Mouse (Mus musculus) layer of hippocampus, adult 9-11 months (tissue): ENCODE data around the gene Glipr1.
A peak's percentile ranks its signal among the peaks of the same experiment; 100 is the strongest.
"Not testable (repeated sequence)": the region's sequence is repeated elsewhere in the genome, so short reads cannot be mapped to it uniquely, and the experiment has no call there.

Experiments
- DNase-seq: peaks from one replicate; pipeline ENCODE4 v3.0.0; 2022

Glipr1 gene

DNA sequence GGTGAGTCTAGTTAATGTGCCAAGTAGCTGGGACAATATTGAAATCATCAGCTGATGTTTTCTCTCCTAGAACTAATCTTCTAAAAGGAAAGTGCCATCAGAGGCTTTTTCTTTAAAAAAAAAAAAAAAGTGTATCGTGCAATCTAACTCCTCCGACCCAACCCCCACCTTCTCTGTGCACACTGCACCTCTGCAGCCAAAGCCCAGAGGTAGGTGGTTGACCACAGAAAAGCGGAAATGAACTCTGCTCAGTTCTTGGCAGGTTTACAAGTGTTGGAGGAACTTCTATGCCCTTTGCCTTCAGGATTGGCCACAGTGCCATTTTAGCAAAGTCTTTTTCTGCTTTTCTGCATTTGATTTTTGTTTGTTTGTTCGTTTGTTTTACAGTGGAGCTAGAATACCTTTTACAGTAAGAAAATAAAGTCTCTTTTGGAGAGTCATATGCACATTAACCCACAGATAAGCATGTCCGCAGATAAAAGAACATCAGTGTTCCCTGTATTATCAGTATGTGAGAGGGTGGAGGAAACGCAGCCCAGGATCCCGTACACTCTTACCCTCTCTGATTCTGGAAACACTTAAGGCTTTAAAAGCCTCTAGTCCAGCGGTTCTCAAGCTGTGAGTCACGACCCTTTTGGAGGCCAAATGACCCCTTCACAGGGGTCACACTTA lies at the start of gene Glipr1:
Glipr1 (minus strand) TSS at position 88 of the 672 bp plus-strand sequence.
- DNase-seq, result peak; percentile 15

DNA sequence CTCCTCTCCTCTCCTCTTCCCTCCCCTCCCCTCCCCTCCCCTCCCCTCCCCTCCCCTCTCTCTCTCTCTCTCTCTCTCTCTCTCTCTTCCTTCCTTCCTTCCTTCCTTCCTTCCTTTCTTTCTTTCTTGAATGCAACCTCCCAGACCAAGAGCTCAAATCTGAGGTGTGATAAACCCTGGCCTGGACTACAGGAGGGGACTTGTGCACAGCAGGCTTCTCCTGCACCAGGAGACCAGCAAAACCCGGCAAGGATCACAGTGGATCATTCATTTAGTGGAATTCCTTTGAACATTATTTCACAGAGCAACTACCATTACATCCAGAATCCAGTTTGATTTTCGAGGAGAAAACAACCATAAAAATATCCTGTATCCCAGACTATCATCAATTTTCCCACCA lies 49.5 kb upstream of the Glipr1 start:
- DNase-seq, result not testable (repeated sequence)

DNA sequence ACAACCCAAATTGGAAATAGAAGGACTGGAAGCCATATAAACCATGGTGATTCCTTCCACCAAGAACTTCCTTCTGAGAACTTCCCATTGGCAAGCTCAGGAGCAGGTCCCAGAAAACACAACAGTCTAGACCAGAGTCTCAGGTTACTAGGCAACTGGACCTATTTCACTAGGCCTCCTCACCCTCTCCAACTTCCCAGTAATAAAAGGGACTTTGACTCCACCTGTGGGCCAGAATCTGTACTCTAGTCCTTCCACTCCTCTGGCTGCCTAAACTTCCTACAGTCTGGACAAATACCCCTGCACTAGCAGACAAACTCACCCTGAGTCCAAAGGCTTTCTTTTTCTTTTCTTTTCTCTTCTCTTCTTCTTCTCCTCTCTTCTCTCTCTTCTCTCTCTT lies 48.8 kb upstream of the Glipr1 start:
- DNase-seq, result no peak

DNA sequence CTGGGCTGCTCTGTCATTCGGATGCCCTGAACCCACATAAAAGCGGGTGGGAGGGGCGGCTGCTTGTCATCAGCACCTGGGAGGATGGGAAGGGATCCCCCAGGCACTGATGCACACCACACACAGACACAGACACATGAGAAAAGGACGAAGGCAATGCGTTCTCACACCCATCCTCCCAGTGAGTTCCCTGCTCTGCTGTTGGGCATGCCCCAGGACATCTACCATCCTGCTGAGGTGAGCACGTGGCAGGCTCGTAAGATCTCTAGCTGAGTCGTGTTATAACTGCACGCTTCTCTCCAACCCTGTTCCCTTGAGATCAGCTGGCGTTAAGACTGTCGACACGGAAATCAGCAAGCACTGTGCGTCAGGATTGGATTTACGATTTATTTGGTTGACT lies 41.9 kb upstream of the Glipr1 start:
- not testable (repeated sequence) for DNase-seq

DNA sequence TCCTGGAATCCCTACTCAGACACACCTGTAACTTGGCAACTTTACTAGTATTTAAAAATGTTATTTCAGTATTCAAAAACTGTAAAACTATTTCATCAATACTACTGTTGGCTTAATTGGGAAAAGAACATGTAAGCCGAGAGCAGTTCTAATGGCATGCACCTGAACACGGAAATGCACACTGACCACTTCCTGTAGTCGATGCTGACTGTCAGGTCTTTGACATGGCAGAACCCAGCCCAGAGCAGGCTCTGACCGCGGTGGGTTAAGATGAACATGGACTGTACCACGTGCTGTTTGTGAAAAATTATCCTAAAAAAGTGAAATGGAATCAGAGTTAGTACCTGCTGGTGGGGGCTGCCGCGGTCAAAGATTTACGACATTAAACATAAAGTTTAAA lies 41.1 kb upstream of the Glipr1 start:
- not testable (repeated sequence) for DNase-seq

DNA sequence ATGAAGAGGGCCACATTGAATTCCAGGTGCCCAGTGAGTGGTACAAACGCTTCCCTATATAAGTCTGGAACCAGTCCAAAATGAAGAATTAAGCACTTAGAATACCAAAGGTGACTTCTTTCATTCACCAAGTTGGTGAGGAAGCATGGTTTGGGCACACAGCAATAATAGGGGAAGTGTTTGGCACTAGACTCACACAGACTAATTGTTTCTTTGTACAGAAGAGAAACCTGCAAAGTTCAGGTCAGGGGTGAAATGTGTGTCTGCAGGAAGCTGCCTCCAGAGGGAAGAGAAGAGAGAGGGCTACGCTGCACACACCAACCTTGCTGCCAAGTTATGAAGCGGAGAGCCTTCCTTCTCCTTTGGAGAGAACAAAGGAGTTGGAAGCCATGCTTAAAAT lies 26.3 kb upstream of the Glipr1 start:
- DNase-seq, result not testable (repeated sequence)

DNA sequence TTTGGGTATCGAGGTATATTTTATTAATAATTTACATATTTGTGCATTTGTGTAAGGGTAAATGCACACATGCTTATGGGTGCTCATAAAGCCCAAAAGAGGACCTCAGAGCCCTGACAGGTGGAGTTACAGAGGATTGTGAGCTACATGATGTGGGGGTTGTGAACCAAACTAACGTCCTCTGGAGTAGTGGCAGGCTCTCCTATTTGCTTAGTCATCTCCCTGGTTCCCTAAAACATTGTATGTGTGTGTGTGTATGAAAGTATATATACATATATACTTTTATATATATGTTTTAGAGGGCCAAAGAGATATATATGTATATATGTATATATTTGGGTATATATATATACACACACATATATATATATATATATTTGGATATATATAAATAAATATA lies 21.2 kb upstream of the Glipr1 start:
- no peak for DNase-seq

DNA sequence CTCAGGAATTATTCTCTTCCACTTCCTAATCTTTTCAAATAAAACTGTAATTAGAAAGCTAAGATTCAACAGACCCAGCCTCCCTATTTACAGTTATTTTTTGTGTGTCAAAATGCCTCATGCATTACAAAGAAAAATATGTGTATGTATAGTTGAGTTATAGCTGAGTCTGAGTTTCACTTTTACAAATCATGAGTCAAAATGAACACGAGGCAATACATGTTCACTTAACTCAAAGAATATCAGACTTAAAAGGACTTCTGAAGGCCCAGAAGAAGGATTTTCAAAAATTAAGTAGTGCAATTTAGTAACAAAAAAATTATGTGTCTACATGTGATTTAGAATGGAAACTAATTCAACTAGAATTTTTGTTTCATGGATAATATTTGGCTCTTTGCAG lies 7.1 kb upstream of the Glipr1 start:
- not testable (repeated sequence) for DNase-seq

DNA sequence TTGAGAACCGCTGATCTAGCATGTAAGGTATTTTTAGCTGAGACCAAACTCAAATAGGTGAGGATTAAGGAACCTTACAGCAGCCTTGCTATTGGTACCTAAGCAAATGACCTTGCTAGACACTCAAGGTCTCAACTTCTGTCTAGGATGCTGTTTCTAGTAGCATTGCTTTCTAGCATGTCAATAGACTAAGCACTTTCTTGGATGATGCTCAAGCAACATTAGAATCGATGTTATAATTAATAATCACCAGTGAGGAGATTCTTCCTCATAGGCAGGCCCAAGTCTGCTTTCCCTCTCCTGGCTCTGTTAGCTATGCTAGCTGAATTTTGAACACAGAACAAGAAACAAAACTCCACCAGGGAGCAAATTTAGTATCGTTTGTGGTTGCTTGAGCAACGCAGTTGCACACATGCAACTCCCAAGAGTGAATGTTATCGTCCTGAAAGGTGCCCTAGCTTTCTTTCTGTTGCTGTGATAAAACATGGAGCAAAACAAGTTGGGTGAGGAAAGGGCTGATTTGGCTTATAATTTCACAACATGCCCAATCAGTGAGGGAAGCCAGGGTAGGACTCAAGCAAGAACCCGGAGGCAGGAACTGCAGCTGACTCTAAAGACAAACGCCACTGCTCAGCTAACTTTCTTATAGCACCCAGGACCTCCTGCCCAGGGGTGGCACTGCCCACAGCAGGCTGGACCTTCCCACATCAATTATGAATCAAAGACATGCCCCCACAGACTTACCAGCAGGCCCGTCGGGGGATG lies 493 bp downstream of the Glipr1 start:
- DNase-seq, result no peak

DNA sequence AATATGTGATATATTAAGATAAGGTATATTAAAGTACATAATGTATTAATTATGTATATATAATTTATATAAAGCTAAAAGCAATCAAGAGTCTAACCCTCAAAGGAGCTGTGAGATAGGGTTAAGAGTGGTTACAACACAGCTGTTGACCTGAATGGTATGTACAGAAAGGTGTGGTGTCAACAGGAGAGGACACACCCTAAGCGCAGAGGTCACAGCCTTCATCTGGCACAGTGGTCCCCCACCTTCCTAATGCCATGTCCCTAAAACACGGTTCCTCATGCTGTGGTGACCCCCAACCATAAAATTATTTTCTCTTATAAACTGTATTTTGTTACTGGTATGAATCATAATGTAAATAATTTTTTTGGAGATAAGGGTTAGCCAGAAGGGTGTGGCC lies 1.1 kb downstream of the Glipr1 start:
- no peak for DNase-seq

DNA sequence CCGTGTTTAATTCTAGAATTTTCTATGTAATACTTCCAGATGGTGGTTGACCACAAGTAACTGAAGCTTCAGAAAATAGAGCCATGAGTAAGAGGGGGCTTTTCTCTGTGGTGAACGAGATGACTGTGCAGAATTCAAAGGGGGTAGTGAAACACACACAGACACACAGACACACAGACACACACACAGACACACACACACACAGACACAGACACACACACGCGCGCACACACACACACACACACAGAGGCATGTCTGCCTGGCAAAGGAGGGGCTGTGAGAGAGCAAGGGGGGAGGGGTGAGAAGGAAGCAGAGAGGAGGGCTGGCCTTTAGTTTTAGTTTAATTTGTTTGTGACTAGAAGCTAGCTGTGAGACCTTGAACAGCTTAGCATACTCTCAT lies 1.9 kb downstream of the Glipr1 start:
- DNase-seq, result no peak

DNA sequence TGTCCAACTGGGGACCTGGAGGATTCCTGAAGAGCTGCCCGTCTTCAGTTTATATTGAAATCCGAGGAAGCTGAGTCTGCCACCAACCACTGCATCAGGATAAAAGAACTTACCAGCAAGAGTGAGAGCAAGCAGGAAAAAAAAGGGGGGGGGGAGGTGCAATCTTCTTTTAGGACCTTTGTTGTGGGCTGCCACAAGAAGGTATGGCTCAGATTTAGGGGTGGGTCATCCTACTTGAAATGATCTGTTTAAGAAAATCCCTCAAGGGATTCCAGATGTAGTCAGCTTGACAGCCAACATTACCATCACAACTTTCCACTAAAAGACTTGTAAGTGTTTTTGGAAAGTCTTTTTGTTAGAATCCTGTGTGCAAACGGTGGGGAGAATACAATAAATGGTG lies 2.7 kb downstream of the Glipr1 start:
- no peak for DNase-seq

DNA sequence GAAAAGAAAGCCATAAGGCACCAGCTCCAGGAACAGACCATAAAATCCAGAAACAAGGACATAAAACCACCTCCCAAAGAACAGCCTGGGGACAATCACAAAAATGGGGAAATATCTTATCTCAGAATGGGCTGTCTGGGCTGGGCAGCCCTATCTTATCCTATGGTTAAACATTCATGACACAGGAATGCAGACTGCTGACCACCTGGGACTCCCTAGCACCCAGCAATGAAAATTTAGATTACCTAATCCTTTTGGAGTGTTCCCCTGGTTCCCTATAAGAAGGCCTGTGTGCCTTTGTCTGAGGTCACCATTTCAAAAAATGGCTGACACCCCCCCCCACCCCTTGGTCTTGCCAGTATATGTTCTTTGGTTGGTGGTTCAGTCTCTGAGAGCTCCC lies 4.8 kb downstream of the Glipr1 start:
- DNase-seq, result no peak

DNA sequence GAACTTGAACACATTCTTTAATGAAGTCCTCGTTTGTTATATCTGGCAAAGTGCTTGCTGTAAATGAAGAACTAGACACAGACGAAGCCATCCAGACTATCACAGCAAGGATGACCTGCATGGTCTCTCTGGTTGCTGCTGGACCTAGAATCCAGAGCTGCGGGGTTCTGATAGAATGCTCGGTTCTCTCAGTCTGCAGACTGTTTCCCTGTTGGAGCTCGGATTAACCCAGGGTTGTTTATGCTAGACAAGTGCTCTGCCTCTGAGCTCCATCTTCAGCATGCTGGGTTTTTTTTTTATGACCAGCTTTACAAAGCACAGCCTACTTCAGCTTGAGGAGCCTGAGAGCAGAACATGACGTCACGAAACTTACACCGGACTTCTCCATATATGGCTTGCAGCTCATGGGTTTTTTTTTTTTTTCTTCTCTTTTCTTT lies 5.5 kb downstream of the Glipr1 start:
- DNase-seq, result no peak

DNA sequence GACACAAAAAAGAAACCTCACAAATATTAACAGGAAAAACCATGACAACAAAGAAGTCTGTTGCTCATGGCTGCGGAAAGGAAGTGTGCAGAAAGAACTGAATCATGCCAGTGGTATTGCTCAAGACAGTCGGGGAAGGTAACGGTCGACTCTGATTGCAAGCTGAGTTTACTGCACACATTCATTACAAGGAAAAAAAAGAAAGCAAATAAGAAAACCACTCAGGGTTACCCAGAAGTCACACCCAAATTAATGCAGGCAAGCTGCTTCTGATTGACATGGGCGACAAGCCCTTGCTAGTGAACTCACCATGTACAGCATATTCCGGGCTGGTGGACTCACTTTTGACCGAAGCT lies 5.9 kb downstream of the Glipr1 start:
- no peak for DNase-seq

DNA sequence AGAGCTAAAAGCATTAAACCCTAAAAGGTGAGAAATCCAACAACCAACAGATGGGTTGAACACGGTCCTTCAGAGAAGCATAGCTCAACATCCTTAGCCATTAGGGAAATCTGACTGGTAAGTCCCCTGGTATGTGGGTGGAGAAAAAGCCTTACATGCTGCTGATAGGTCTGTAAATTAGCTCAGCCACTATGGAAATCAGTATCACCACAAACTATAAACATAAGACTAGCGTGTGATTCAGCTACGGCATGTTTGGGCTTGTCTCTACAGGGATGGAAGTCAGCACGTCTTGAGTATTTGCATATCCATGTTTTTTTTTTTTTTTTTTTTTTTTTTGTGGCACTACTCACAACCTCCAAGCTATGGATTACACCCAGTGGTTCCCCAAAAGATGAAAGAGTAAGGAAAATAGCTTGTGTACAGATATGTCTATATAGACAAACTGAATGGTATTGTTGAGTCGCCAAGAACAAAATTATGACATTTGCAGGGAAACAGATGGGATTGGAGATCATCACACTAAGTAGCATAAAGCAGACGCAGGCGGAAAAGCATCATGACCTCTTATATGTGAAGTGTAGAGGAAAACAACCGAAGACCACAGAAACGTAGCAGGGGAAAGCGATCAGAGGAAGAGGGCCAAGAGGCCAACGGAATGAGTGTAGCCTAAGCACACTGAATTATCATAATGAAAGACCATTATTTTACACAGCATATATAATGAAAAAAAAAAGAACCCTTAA lies 6.5 kb downstream of the Glipr1 start:
- no peak for DNase-seq

DNA sequence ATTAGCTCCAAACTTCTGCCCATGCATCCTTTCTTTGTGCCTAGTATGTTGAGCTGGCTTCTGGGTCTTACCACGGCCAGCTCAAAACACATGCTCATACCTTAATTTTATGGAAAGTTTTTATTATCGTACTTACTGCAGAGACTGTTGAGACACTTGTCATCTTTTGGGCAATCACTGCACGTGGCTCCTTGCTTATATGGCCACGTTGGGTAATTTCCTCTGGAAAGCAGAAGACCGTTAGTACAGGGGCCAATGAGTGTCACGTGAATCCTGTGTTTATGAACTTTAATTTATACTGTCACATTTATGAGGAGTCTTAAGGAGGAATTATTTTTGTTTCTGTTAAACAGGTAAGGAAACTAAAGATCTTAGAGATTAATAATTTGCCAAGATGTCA lies 16.0 kb downstream of the Glipr1 start:
- no peak for DNase-seq

DNA sequence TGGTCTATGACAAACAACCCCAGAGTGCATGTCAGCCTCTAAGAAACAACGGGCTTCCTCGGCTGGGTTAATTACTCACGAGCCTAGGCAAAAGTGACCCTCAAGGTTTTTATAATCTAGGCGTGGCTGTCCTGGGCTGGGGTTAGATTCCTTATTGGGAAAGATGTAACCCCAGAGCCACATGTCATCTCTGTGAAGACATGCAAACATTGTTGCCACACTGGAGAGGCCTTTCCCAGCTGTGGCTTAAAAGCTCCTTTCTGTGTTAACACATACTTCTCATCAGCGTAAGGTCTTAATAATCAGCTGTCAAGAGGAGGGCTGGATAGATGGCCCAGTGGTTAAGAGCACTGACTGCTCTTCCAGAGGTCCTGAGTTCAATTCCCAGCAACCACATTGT lies 19.4 kb downstream of the Glipr1 start:
- DNase-seq, result no peak

DNA sequence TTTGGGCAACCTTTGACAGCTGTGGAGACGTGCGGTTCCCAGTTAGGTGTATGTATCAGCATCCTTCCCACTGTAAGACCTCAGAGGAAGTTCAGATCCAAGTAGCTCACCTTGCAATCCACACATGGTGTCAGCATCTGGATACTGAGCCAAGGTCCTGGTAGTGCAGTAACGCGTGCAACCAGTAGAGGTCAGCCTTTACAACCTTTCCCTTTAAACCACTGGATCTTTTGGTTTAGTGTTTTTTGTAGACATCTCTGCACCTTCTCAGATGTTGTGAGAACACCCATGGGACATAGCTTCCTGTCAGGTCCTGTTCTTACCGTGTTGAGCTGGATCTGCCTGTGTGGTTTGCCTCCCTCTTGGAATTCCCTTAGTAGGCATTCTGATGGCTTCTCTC lies 24.8 kb downstream of the Glipr1 start:
- DNase-seq, result peak; percentile 23

DNA sequence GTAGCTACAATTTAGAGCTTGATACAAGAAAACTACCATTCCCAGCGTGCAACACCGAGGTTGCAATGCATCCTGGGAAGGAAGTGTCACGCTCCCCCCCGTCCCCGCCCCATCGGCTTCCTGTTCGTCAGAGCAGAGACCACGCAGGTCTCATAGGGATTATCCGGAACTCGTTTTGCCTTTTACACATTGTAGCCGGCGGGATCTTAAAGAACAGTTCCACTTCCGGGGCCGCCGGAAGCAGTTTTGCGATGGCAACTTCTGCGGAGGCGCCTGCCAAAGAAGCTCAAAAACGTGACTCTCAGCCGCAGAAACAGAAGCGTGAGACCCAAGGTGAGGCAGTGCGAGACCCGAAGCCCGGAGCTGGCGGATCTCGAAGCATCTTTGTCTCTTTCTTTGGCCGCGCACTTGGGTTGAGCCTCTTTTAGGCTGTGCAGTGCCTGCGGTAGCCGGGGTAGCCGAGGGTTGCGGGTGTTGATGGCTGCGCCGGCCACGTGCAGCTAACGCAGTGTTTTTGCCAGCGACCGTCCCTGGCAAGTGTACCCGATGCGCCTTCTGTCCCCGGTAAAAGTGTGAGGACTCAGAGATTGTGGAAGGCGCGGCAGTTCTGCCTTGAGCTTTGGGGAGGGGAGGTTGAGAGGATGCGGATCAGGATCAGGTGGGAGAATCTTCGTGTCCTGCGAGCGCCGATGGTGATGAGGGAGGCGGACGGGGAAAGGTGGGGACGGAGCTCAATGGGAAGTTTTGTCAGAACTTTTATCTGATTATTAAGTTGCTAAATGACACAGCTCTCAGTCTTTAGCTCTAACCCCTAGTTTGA lies 29.7 kb downstream of the Glipr1 start, which contains the start of gene Krr1:
Krr1 (plus strand) TSS at position 123 of the 820 bp plus-strand sequence.
- peak; percentile 93 for DNase-seq

DNA sequence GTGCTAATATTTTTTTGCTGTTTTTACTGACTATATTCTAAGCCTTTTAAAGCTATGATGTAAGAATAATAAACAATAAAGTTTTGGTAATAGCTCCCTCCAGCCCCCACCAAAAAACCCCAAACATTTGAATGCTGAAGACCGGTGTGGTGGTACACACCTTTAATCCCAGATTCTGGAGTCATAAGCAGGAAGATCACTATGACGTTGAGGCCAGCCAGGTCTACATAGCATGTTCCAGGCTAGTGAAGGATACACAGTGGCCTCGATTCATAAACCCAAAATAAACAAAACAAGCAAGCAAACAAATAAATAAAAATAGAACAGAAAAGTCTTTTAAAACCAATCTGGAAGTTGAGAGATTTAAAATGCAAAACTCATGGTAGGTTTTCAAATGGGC lies 30.5 kb downstream of the Glipr1 start:
- no peak for DNase-seq

DNA sequence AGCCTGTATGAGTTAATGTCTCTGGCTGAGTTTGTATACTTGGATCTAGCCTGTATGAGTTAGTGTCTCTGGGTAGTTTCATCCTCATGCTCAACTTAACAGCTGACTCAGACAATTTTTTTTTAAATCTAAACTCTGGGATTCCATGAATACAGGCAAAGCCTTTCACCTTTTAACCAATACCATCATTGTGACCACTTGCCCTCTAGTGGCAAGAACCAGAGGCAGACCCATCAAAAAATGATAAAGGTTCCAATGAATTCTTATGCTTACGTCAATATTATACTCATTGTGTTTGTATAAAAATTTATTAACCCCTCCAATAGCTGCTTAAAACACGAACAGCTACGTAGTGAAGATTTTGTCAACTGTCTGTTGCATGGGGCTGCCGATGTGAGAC lies 36.0 kb downstream of the Glipr1 start:
- DNase-seq, result no peak

DNA sequence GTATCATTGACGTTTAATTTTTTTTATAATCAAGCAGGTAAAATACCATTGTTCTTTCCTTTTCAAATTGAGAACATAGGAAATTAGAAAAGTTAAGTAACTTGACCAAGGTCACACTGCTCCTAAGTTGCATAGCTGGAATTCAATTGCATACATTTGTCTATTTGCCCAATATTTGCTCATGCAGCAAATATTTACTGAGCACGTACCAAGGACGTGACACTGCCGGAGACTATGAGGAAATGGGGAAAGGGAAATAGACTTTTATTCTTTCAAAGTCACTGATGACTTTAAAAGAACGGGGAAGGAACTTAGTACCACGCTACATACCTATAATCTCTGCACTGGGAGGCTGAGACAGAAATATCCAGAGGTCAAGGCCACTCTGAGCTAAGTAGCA lies 42.0 kb downstream of the Glipr1 start:
- no peak for DNase-seq
